Mouse (Mus musculus) spleen, postnatal 10 days (tissue): ENCODE results near the gene Cpm.

ENCODE experiments used
- DNase-seq, 2 experiments: peaks; one replicate each; pipeline ENCODE4 v3.0.0; 2021 to 2022; ENCODE audit warnings: low spot score in 2 of 2

The Cpm gene

DNA sequence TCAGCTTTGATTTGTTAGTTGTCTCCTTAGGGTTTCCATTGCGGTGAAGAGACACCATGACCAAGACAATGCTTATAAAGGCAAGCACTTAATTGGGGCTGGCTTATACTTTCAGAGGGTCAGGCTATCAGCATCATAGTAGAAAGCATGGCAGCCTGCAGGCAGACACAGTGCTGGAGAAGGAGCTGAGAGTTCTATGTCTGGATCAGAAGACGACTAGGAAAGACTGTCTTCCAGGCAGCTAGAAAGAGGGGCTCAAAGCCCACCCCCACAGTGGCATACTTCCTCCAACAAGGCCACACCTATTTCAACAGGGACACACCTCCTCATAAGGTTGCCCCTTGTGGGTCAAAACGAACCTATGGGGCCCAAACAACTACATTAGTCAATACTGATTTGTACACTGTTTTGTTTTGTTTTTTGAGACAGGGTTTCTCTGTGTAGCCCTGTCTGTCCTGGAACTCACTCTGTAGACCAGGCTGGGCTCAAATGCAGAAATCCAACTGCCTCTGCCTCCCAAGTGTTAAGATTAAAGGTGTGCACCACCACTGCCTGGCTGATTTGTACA is 8.3 kb upstream of the Cpm start:
- no peak for DNase-seq

DNA sequence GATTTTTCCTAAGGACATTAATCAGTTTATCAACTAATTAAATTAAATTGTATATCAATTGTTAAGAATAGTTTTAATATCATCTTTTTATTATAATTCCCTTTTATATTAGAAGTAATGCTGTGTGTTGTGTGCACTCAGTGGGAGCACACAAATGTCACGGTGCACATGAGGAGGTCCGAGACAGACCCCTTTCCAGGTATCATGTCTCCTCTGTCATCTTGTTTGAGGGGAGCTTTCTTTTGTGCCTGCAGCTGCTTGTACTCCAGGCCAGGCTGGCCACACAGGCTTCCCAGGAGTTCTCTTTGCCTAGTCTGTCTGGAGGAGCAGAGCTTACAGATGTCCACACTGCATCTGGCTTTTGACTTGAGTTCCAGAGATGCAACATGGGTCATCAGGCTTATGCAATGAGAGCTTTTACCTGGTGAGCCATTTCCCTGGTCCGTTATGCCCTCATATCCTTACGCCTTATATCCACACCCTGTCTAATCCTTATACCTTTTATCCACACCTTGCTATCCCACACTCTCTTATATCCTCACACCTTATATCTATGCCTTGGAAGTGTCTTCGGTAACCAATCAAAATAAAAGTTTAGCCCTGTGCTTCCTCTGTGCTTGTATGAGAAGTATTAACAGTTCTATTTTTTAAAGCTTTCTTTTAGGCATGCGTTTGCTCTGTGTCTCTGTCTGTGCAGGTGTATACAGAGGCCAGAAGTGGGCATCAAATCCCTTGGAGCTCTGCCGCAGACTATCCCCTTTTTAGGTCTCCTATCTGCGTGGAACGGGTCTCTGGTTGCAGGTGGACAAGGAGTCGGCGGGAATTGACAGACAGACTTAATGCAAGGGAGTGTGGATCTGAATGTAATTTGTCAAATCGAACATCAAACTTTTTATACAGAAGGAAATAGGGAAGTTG is 7.4 kb upstream of the Cpm start:
- DNase-seq, result no peak

DNA sequence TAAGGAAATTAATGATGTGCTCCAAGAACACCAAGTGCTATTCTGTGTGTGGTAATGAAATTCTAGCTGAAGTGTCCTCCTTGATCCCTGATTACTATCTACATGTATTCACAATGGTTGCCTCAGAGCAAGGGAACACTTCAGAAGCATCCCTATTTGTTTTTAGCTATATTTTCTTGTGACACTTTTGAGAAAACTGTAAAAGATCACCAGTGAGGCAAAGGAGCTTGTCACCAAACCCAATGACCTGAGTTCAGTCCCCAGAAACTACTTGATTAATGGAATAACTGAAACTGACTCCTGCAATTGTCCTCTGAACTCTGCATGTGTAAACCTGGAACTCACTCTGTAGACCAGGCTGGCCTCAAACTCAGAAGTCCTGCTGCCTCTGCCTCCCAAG is 5.9 kb upstream of the Cpm start:
- no peak for DNase-seq

DNA sequence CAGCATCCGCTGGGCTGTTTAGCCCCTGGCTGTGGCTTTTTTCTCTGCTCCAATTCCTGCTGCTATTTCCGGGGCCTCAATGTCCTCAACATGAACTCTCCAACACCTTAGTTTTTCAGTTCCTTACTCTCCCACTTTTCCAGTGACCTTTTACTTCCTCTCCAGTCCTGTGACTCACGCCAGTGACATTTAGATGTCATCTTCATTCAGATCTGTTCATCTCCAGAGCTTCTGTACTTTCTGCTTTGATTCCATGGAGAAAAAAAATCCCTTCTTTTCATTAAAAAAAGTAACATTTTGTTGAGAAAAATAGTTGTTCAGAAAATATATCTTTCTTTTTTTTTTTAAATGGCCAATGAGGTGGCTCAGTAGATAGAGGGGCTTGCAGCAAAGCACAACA is 5.1 kb upstream of the Cpm start:
- DNase-seq, result no peak

DNA sequence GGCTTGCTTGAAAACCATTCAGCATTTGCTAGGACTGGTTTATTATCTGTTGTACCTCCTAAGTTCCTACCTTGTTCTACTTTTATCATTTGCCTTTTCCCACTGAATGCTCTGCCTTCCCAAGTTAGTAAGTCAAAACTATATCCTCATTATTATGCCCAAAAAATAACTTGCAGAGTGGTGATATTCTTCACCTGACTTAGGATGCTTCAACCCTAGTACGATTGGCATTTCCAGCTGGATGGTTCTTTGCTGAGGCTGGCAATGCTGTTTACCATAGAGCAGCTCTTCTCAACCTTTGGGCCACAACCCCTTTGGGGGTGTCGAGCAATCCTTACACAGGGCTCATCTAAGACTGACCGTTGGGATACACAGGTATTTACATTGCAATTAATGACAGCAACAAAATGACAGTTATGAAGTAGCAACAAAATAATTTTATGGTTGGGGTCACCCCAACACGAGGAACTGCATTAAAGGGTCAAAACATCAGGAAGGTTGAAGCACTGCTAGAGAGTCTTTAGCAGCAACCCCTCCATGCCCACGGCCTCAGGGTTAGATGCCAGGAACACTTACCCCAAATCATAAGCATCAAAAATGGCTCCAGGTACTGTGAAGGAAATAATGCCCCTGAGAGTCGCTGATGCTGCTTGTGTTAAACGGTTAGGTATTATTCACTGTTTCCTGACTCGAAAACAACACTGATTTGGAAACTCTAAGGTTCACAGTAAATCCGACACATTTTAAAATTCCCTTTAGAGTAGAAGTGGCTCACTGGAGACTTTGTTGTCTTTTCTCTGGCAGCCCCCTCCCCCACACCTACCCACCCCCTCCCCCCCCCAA is 4.4 kb upstream of the Cpm start:
- no peak for DNase-seq

DNA sequence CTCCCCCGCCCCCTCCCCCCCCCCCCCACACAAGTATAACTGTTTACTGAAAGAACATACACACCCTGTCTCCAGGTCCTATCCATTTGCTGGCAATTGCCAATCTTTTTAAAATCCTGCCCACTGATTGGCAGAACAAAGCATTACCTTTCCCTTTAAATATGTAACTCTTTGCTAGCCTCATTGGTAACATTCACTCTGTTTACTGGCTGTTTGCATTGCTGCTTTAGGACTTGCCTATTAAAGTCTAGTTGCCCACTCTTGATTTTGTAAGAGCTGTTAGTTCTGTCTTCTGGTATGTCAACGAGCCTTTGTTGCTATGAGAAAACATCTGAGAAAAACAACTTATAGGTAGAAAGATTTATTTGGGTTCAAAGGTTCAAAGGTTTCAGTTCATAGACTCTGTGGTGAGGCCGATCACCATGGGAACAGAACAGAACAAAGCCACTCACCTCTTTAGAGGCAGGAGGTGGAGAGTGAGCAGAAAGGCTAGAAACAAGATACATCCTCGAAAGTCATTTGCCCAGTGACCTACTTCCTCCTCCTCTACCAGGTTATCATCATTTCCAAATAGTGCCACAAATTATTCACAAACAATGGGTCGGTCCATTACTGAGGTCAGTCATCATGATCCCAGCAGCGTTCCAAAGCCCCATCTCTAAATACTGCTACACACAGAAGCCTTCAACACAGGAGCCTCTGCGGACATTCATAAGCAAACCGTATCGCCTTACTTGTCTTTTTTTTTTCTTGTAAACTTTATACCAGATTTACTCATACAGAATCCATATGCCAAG is 3.6 kb upstream of the Cpm start:
- DNase-seq, result no peak

DNA sequence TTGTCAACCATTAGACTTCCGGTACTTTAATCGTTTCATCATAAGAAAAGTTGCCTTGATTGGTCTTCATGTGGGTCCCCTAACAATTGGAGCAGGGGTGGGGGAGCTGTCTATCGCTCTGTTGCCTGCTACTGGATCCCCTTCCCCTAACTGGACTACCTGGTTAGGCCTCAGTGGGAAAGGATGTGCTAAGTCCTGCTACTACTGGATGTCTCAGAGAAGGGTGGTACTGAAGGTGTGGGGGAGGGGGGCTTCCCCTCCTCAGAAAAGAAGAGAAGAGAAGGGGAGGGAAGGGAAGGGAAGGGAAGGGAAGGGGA is 3.0 kb upstream of the Cpm start:
- DNase-seq, result no peak

DNA sequence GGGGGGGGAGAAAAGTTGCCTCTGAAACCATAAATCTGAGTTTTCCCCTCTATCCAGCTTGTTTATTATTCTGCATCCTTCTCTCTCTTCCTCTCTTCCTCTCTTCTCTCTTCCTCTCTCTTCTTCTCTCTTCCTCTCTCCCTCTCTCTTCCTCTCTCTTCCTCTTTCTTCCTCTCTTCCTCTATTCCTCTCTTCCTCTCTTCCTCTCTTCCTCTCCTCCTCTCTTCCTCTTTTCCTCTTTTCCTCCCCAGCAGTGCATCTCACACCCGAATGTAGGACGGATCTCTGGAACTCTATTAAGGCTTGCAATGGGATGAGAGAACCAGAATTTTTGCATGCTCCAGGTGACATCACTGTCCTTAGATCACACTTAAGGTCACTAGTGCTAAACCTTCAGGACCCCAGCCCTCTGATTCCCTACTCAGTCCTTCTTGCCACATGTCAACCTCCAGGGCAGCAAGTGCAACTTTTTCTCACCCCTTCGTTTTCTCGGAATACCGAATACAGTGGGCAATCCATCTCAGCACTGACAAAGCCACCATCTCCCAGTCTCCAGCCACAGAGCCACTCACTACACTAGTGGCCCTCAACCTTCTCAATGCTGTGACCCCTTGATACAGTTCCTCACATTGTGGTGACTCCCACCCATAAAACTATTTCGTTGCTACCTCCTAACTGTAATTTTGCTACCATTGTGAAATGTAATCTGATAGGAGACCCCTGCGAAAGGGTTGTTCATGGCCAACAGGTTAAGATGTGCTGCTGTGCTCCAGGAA is 2.3 kb upstream of the Cpm start:
- no peak for DNase-seq

DNA sequence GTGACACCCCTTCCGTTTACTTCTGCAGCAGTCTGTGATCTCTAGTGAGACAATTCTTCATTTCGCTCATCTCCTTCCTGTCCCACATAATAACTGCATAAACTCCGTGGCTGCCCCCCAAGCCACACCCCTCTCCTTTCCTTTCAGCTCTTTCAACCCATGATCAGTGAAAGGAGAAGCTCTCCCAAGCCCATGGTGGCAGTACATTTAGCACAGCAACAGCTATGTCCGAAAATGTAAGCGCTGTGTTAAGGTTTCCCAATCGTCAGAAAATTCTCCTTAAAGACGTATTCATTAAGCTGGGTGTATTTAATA is 1.7 kb upstream of the Cpm start:
- no peak for DNase-seq

DNA sequence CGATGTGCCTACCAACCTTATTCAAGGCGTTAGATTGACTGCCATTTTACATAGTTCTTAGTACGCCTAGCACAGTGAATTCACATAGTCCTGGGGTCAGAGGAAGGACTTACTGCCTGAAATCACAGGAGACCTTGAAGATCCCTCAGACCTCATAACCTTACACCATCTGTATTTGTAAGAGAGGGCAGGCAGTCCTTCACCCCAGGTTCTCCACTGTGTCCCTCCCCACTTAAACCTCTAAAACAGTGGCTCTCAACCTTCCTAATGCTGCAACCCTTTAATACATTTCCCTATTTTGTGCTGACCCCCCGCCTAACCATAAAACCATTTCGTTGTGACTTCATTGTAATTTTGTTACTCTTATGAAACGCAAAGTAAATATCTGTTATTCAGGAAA is 1.4 kb upstream of the Cpm start:
- no peak for DNase-seq

DNA sequence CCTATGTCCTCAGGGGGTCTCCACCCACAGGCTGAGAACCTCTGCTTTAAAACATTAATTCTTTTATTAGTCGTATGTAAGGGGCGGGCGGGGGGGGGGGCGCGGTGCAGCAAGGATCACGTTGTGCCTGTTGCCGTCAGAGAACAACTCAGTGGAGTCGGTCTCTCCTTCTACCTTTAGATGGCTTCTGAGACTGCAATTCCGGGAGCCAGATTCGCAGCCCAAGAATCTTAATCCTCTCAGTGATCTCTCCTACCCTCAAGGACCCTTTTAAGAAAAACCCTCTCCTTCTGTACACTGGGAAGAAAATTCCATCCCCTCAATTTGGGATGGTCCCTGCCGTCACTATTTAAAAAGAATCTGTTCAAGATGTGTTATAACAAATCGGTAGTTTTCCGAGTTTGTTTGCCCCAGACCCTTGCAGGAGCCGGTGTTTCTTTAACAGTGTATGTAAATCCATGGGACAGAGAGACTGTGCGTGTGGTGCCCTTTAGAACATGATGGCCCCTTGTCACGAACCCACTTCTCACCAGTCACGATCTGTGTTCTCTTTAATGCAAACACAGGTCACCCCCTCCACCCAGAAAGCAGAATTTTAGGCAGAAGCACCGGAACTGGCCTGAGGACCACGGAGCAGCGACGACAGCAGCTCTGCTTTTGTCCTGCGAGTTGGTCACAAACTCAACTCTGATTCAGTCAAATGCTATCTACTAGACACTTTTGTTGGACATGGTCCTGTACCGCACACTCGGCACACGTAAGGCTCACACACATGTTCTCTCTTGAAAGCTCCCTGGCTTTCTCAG is 734 bp upstream of the Cpm start:
- no peak for DNase-seq

DNA sequence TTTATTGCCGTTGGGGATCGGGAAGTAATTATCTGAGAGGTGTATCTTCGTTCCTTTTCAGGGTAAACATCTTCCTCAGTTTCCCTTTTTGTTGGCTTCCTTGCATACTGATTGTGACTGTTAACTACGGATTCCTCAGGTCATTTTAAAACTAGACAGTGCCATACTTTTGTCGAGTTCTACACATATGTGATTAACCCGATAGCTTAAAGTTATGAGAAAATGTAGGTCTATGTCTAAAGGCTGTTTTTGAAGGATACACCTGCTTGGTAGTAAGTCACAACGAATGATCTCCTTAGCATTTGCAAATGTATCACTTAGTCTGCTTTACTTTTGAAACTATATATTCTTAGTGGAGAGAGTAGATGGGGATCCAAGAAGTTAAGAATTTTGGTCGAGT is 876 bp downstream of the Cpm start:
- no peak for DNase-seq

DNA sequence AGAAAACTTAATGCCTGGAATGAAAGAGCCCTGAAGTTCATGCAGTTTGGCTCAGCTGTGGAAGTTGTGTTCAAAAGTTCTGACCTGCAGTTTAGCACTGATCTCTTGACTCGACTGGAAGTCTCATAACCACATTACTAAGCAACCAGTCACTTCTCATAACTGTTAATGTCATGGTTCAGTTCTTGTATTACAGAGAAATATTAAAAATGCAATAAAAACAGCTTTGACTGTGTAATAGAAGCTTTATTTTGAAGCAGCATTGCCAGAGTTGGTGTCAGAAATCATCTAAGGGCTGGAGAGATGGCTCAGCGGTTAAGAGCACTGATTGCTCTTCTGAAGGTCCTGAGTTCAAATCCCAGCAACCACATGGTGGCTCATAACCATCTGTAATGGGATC is 1.5 kb downstream of the Cpm start:
- no peak for DNase-seq

DNA sequence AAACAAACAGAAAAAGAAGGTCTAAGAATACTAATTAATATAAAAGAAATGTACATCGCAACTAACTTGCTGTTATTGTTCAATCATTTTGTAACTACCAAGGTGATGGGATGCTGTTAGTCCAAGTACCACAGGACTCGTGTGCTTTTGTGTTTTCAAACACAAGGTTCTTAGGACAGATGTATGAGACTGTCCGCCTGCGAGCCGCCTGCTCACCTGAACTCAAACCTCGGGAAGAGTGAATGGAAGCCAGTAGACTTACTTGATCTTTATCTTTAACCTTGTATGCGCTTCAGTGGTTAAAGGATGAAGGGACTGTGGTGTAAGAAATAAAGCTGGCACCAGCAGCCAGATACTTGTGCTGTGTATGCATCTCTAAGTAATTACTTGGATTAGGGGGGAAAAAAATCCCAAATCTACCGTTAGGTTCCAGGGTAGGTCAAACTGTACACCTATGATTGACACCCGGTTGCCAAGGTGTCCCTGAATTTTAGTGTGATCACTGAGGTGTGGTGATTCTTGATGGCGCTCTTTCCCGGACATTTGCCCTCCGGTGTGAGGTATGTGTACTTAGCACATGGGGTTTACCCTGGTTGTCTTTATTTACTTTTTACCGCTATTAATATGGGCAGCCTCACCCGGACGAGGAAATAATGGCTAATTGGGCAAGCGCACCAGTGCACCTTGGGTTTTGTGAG is 2.4 kb downstream of the Cpm start:
- DNase-seq, result no peak

DNA sequence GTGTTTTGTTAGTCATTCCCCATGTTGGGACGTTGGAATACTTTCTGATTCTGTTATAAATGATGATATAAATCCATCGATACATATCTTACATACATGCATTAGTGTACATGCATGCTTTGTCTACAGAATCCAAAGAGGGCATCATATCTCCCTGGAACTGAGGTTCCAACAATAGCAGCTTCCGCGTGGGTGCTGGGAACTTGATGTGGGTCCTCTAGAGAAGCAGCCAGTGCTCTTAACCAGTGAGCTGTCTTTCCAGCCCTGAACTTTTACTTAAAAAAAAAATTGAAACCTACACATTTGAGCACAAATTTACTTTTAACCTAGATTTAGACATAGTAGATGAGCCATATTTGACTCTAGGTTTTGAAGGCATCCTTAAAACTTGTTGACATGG is 3.1 kb downstream of the Cpm start:
- no peak for DNase-seq

DNA sequence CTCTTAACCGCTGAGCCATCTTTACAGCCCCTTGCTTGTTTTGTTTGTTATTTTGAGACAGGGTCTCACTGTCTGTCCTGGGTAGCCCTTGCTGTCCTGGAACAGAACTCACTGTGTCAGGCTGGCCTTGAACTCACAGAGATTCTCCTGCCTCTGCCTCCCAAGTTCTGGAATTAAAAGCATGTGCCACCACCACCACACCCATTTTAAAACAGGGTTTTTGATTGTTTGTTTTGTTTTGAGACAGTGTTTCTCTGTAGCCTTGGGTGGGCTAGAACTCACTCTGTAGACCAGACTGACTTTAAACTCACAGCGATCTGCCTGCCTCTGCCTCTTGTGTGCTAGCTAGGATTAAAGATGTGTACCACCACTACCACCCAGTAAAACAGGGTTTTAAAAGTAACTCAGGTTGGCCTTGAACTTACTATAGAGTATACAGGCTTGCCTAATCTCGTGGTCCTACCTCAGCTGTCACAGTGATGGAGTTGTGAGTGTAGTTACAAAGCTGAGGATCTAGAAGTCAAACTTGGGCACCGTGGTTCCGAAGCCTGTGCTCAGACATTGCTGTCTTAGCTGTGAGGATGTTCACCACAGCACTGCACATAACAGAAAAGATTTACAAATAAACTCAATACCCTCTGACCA is 4.4 kb downstream of the Cpm start:
- no peak for DNase-seq

DNA sequence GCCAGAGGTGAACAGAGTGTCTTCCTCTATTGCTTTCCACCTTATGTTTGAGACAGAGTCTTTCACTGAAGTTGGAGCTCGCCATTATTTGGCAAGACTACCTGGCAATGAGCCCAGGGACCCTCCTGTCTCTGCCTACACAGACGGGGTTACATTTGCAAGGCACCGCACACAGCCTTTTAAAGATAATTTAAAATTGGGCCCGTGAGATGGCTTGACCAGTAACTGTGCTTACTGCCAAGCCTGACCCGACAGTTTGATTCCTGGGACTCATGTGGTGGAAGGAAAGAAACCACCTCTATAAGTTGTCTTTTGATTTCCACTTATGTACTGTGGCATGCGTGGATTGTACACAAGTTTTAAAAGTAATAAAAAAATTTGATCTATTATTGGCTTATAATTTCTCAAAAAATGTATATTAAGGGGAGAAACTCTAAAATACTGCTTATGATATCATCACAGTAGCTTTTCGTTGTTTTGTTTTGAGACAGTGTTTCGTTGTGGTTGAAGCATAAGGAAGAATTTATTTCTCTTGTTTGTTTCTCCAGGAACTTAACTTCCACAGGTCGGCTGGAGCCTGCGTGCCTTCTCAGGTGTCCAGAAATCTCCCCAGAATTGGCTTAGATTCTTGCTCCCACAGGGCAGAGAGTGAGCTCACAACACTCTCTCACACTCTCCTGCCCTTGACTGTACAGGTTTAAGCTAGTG is 5.2 kb downstream of the Cpm start:
- no peak for DNase-seq

DNA sequence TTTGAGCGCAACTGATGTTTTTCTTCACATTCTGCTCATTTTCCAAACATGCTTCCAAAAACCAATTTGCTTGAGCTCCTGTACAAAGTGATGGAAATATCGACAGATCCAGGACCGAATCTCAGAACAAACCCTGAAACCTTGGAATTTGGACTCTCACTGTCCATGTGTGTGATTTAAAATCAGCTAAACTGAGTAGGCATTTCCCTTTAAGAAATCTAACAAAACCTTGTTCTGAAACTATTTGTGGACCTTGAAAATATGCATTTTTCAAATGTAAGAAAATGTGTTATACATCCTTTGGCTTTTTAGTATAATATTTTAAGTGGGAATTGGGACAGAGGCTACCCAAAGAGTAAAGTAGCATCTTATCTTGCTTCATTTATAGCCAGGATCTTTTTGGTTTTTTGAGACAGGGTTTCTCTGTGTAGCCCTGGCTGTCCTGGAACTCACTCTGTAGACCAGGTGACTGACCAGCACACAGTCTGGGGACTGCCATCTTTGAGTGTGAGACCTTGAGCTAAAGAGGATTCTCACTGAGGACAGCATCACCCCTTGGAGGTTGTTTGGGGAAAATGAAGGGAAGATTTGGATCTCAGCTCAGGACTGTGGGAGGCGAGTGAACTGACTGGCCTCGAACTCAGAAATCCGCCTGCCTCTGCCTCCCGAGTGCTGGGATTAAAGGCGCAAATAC is 5.9 kb downstream of the Cpm start:
- DNase-seq, result no peak
